Mouse (Mus musculus): ENCODE measurements around the gene Agmat. TPM values are rescaled to one million over a fixed set of nuclear protein-coding genes. Genes with fewer than 3 reads are reported as not detected.

Agmat gene
- total RNA-seq (2021), result 45.1 and 50.4 TPM in 2 replicates
- long read RNA-seq, transcript Agmat-201 (7 exons, 1,407 nt), result major isoform, 111 of 171 reads
- long read RNA-seq, partial matches to known transcripts, result 31 of 171 reads
- long read RNA-seq, other reads (novel, unspliced or antisense), result 29 of 171 reads

- DNase-seq, result no peak
Observed at GRCm38 (mm10) chr4:141746578-141747346, at the start of gene Agmat. Agmat (plus strand) TSS chr4:141746672.

GRCm38 (mm10) chr4:141704625-141705024 lies 41.8 kb upstream of the Agmat start:
- no peak for DNase-seq

- DNase-seq, result peak; percentile 42
Observed at GRCm38 (mm10) chr4:141705331-141705730, 41.1 kb upstream of the Agmat start.

GRCm38 (mm10) chr4:141708005-141708404 lies 38.5 kb upstream of the Agmat start:
- no peak for DNase-seq

GRCm38 (mm10) chr4:141708971-141709370 lies 37.5 kb upstream of the Agmat start:
- no peak for DNase-seq

- DNase-seq, result no peak
Observed at GRCm38 (mm10) chr4:141711250-141711649, 35.2 kb upstream of the Agmat start.

- no peak for DNase-seq
Observed at GRCm38 (mm10) chr4:141713598-141714142, 32.8 kb upstream of the Agmat start.

GRCm38 (mm10) chr4:141715027-141715426 lies 31.4 kb upstream of the Agmat start:
- DNase-seq, result no peak

- no peak for DNase-seq
Observed at GRCm38 (mm10) chr4:141717633-141718032, 28.8 kb upstream of the Agmat start.

- DNase-seq, result no peak
Observed at GRCm38 (mm10) chr4:141719304-141719703, 27.2 kb upstream of the Agmat start.

GRCm38 (mm10) chr4:141720761-141721523 lies 25.5 kb upstream of the Agmat start:
- DNase-seq, result no peak

- DNase-seq, result no peak
Observed at GRCm38 (mm10) chr4:141721961-141722360, 24.5 kb upstream of the Agmat start.

- peak; percentile 93 for DNase-seq
Observed at GRCm38 (mm10) chr4:141722731-141723672, 23.5 kb upstream of the Agmat start, which contains the start of gene Ddi2. Ddi2 (minus strand) TSS chr4:141723419.

GRCm38 (mm10) chr4:141723673-141724068 lies 22.8 kb upstream of the Agmat start:
- DNase-seq, result no peak

GRCm38 (mm10) chr4:141724594-141724993 lies 21.9 kb upstream of the Agmat start:
- DNase-seq, result no peak

- DNase-seq, result no peak
Observed at GRCm38 (mm10) chr4:141725277-141725676, 21.2 kb upstream of the Agmat start.

- DNase-seq, result no peak
Observed at GRCm38 (mm10) chr4:141725738-141726137, 20.7 kb upstream of the Agmat start.

- no peak for DNase-seq
Observed at GRCm38 (mm10) chr4:141729266-141729665, 17.2 kb upstream of the Agmat start.

GRCm38 (mm10) chr4:141730401-141730800 lies 16.1 kb upstream of the Agmat start:
- DNase-seq, result no peak

- no peak for DNase-seq
Observed at GRCm38 (mm10) chr4:141731766-141732165, 14.7 kb upstream of the Agmat start.

GRCm38 (mm10) chr4:141734446-141735205 lies 11.8 kb upstream of the Agmat start:
- DNase-seq, result peak; percentile 88
